Mouse (Mus musculus): Measurements from ENCODE around the gene Tbc1d8.

Tbc1d8 gene

GRCm38 (mm10) chr1:39393217-39393867 lies 85.2 kb downstream of the Tbc1d8 start:
- no peak for DNase-seq

GRCm38 (mm10) chr1:39392189-39392588 lies 86.4 kb downstream of the Tbc1d8 start:
- peak; percentile 86 for DNase-seq

- DNase-seq, result no peak
These were observed 86.9 kb downstream of the Tbc1d8 start for GRCm38 (mm10) chr1:39391652-39392051.

GRCm38 (mm10) chr1:39389338-39389737 lies 89.2 kb downstream of the Tbc1d8 start:
- no peak for DNase-seq

- no peak for DNase-seq
These were observed 90.4 kb downstream of the Tbc1d8 start for GRCm38 (mm10) chr1:39388163-39388562.

GRCm38 (mm10) chr1:39387497-39387896 lies 91.1 kb downstream of the Tbc1d8 start:
- DNase-seq, result no peak

GRCm38 (mm10) chr1:39386456-39386855 lies 92.1 kb downstream of the Tbc1d8 start:
- no peak for DNase-seq

GRCm38 (mm10) chr1:39384914-39385313 lies 93.6 kb downstream of the Tbc1d8 start:
- no peak for DNase-seq

- no peak for DNase-seq
These were observed 97.5 kb downstream of the Tbc1d8 start for GRCm38 (mm10) chr1:39381017-39381416.

GRCm38 (mm10) chr1:39379021-39379420 lies 99.5 kb downstream of the Tbc1d8 start:
- DNase-seq, result no peak

- DNase-seq, result no peak
These were observed 100.0 kb downstream of the Tbc1d8 start for GRCm38 (mm10) chr1:39378540-39378939.

- DNase-seq, result no peak
These were observed 101.8 kb downstream of the Tbc1d8 start for GRCm38 (mm10) chr1:39376726-39377240.

- DNase-seq, result no peak
These were observed 102.4 kb downstream of the Tbc1d8 start for GRCm38 (mm10) chr1:39376121-39376520.

- DNase-seq, result no peak
These were observed 104.2 kb downstream of the Tbc1d8 start for GRCm38 (mm10) chr1:39374231-39374809.

- DNase-seq, result no peak
These were observed 105.2 kb downstream of the Tbc1d8 start for GRCm38 (mm10) chr1:39373378-39373777.

- DNase-seq, result no peak
These were observed 106.2 kb downstream of the Tbc1d8 start for GRCm38 (mm10) chr1:39372220-39372843.

GRCm38 (mm10) chr1:39370431-39370830 lies 108.1 kb downstream of the Tbc1d8 start:
- DNase-seq, result no peak

GRCm38 (mm10) chr1:39368267-39368841 lies 110.2 kb downstream of the Tbc1d8 start:
- no peak for DNase-seq

GRCm38 (mm10) chr1:39367601-39368266 lies 110.8 kb downstream of the Tbc1d8 start, which contains the start of gene Rpl31:
Gene Rpl31, plus strand, starts transcription at chr1:39367842.
- DNase-seq, result peak; percentile 98

- DNase-seq, result no peak
These were observed 111.5 kb downstream of the Tbc1d8 start for GRCm38 (mm10) chr1:39367045-39367444.

GRCm38 (mm10) chr1:39365562-39365961 lies 113.0 kb downstream of the Tbc1d8 start:
- DNase-seq, result no peak

- no peak for DNase-seq
These were observed 116.1 kb downstream of the Tbc1d8 start for GRCm38 (mm10) chr1:39362515-39362893.
